Mouse (Mus musculus): ENCODE measurements around the gene H2-DMb1.
"Not testable (repeated sequence)": the region's sequence is repeated elsewhere in the genome, so short reads cannot be mapped to it uniquely, and the experiment has no call there.

H2-DMb1 gene

GRCm38 (mm10) chr17:34123518-34123917, 29.4 kb upstream of the H2-DMb1 start:
- peak; percentile 28 for DNase-seq

GRCm38 (mm10) chr17:34124649-34125048, 28.2 kb upstream of the H2-DMb1 start:
- no peak for DNase-seq

GRCm38 (mm10) chr17:34126826-34127420, 25.9 kb upstream of the H2-DMb1 start:
- DNase-seq: no peak

GRCm38 (mm10) chr17:34127475-34127874, 25.4 kb upstream of the H2-DMb1 start:
- DNase-seq: peak; percentile 49

- DNase-seq: no peak
Observed at GRCm38 (mm10) chr17:34128264-34128937, 24.5 kb upstream of the H2-DMb1 start.

- no peak for DNase-seq
Observed at GRCm38 (mm10) chr17:34128944-34129791, 23.7 kb upstream of the H2-DMb1 start.

GRCm38 (mm10) chr17:34130073-34130947, 22.6 kb upstream of the H2-DMb1 start:
- no peak for DNase-seq

- DNase-seq: no peak
Observed at GRCm38 (mm10) chr17:34131911-34132310, 21.0 kb upstream of the H2-DMb1 start.

GRCm38 (mm10) chr17:34133289-34133688, 19.6 kb upstream of the H2-DMb1 start:
- no peak for DNase-seq

- DNase-seq: no peak
Observed at GRCm38 (mm10) chr17:34134451-34134850, 18.4 kb upstream of the H2-DMb1 start.

- DNase-seq: peak; percentile 98
Observed at GRCm38 (mm10) chr17:34135297-34136224, 17.3 kb upstream of the H2-DMb1 start.

GRCm38 (mm10) chr17:34137601-34138000, 15.3 kb upstream of the H2-DMb1 start:
- DNase-seq: no peak

GRCm38 (mm10) chr17:34138655-34139054, 14.2 kb upstream of the H2-DMb1 start:
- no peak for DNase-seq

- DNase-seq: no peak
Observed at GRCm38 (mm10) chr17:34139416-34139815, 13.5 kb upstream of the H2-DMb1 start.

GRCm38 (mm10) chr17:34140240-34140639, 12.6 kb upstream of the H2-DMb1 start:
- DNase-seq: no peak

- DNase-seq: no peak
Observed at GRCm38 (mm10) chr17:34141448-34141847, 11.4 kb upstream of the H2-DMb1 start.

- no peak for DNase-seq
Observed at GRCm38 (mm10) chr17:34142456-34143010, 10.3 kb upstream of the H2-DMb1 start.

- DNase-seq: no peak
Observed at GRCm38 (mm10) chr17:34143033-34143432, 9.8 kb upstream of the H2-DMb1 start, which contains the start of gene H2-DMb2. TSS of gene H2-DMb2 (plus strand) at chr17:34143307.

- DNase-seq: no peak
Observed at GRCm38 (mm10) chr17:34143461-34143860, 9.4 kb upstream of the H2-DMb1 start.

GRCm38 (mm10) chr17:34144221-34144620, 8.7 kb upstream of the H2-DMb1 start:
- DNase-seq: not testable (repeated sequence)

- no peak for DNase-seq
Observed at GRCm38 (mm10) chr17:34144960-34145371, 7.9 kb upstream of the H2-DMb1 start.

Data from cerebellum, adult 11 months (tissue).